Mouse (Mus musculus) ES-E14 (cell line): ENCODE data around the gene Atxn10.

Experiments used
- CHD2 ChIP-seq: IDR thresholded peaks from 2 replicates; pipeline ENCODE4 v1.6.1; 2014; ENCODE audit warnings: mild to moderate bottlenecking, low read depth, low read length, inconsistent platforms
- HCFC1 ChIP-seq: IDR thresholded peaks from 2 replicates; pipeline ENCODE4 v1.6.1; 2012; ENCODE audit warnings: low read length, inconsistent platforms, borderline replicate concordance; ENCODE audit not compliant: insufficient read depth
- MAFK ChIP-seq: IDR thresholded peaks from 2 replicates; pipeline ENCODE4 v1.6.1; 2014; ENCODE audit warnings: mild to moderate bottlenecking, low read depth, low read length, inconsistent platforms; ENCODE audit not compliant: insufficient read depth
- ZC3H11A ChIP-seq: IDR thresholded peaks from 2 replicates; pipeline ENCODE4 v1.6.1; 2012; ENCODE audit warnings: low read depth, mild to moderate bottlenecking, inconsistent platforms, low read length, borderline replicate concordance
- ZNF384 ChIP-seq: IDR thresholded peaks from 2 replicates; pipeline ENCODE4 v1.6.1; 2012; ENCODE audit warnings: low read depth, low read length, inconsistent platforms

GRCm38 (mm10) chr15:85307061-85307660, 28.9 kb upstream of the Atxn10 start:
- TF ChIP-seq MAFK (no peak), CHD2 (no peak), ZNF384 (no peak), ZC3H11A (no peak), HCFC1 (no peak)
